Mouse (Mus musculus) ovary, postnatal 10 days (tissue): ENCODE measurements around the gene Cfi.

Experiments used
- DNase-seq: peaks from one replicate; pipeline ENCODE4 v3.0.0; 2022; ENCODE audit warnings: low spot score

Gene Cfi

GRCm38 (mm10) chr3:129835388-129835934, at the start of gene Cfi:
TSS of gene Cfi (plus strand) at chr3:129835884.
- no peak for DNase-seq

GRCm38 (mm10) chr3:129793801-129794200, 41.9 kb upstream of the Cfi start:
- no peak for DNase-seq

GRCm38 (mm10) chr3:129797341-129797740, 38.3 kb upstream of the Cfi start:
- no peak for DNase-seq

- no peak for DNase-seq
Measured at GRCm38 (mm10) chr3:129798551-129798950, 37.1 kb upstream of the Cfi start.

- no peak for DNase-seq
Measured at GRCm38 (mm10) chr3:129799011-129799410, 36.7 kb upstream of the Cfi start.

- no peak for DNase-seq
Measured at GRCm38 (mm10) chr3:129803765-129804164, 31.9 kb upstream of the Cfi start, which contains the start of gene Lrit3. TSS of gene Lrit3 (minus strand) at chr3:129804030.

GRCm38 (mm10) chr3:129820847-129821246, 14.8 kb upstream of the Cfi start:
- DNase-seq = no peak

GRCm38 (mm10) chr3:129821736-129822135, 13.9 kb upstream of the Cfi start:
- no peak for DNase-seq

- no peak for DNase-seq
Measured at GRCm38 (mm10) chr3:129822206-129822775, 13.4 kb upstream of the Cfi start, which contains the start of gene Rrh. TSS of gene Rrh (minus strand) at chr3:129822587.

GRCm38 (mm10) chr3:129823293-129823692, 12.4 kb upstream of the Cfi start:
- no peak for DNase-seq

- no peak for DNase-seq
Measured at GRCm38 (mm10) chr3:129824146-129824545, 11.5 kb upstream of the Cfi start.

GRCm38 (mm10) chr3:129824891-129825290, 10.8 kb upstream of the Cfi start:
- no peak for DNase-seq

- no peak for DNase-seq
Measured at GRCm38 (mm10) chr3:129826691-129827090, 9.0 kb upstream of the Cfi start.

- DNase-seq = no peak
Measured at GRCm38 (mm10) chr3:129827691-129828090, 8.0 kb upstream of the Cfi start.

- no peak for DNase-seq
Measured at GRCm38 (mm10) chr3:129830626-129831025, 5.1 kb upstream of the Cfi start.

- peak; percentile 85 for DNase-seq
Measured at GRCm38 (mm10) chr3:129831035-129831568, 4.6 kb upstream of the Cfi start, which contains the start of gene Gar1. TSS of gene Gar1 (minus strand) at chr3:129831396.

GRCm38 (mm10) chr3:129836051-129836697, 490 bp downstream of the Cfi start:
- no peak for DNase-seq

- DNase-seq = no peak
Measured at GRCm38 (mm10) chr3:129836965-129837364, 1.3 kb downstream of the Cfi start.

GRCm38 (mm10) chr3:129838017-129838416, 2.3 kb downstream of the Cfi start:
- DNase-seq = no peak

- DNase-seq = no peak
Measured at GRCm38 (mm10) chr3:129845868-129846267, 10.2 kb downstream of the Cfi start.

GRCm38 (mm10) chr3:129846846-129847245, 11.2 kb downstream of the Cfi start:
- no peak for DNase-seq

GRCm38 (mm10) chr3:129862592-129862991, 26.9 kb downstream of the Cfi start:
- DNase-seq = no peak

- DNase-seq = no peak
Measured at GRCm38 (mm10) chr3:129863698-129864097, 28.0 kb downstream of the Cfi start.
